Mouse (Mus musculus) brain, adult 2 months (tissue): Measurements from ENCODE around the gene Slc16a11.

Experiments
- DNase-seq: peaks from one replicate; pipeline ENCODE4 v3.0.0; 2011; ENCODE audit warnings: low read depth, low spot score

The Slc16a11 gene

DNA sequence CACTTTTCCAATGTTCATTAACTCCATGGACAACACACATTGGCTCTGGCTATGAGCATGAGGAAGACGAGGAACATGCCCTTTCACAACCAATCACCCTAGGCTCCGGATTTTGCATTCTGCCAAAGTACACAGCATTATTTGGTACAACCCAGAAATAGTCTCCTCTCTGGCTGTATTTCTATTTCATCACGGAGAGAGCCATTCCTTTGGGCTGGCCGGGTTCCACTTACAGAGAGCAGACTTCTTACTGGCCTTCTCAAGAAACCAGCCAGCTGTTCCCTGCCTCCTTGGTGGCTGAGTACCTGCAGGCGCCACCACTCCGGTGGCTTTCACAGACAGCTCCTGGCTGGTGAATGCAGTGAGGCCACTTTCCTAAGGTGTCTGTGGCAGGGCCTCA, at the start of gene Slc16a11:
Gene Slc16a11 (plus strand): TSS at position 330 of the 400 bp plus-strand sequence.
- DNase-seq: no peak

DNA sequence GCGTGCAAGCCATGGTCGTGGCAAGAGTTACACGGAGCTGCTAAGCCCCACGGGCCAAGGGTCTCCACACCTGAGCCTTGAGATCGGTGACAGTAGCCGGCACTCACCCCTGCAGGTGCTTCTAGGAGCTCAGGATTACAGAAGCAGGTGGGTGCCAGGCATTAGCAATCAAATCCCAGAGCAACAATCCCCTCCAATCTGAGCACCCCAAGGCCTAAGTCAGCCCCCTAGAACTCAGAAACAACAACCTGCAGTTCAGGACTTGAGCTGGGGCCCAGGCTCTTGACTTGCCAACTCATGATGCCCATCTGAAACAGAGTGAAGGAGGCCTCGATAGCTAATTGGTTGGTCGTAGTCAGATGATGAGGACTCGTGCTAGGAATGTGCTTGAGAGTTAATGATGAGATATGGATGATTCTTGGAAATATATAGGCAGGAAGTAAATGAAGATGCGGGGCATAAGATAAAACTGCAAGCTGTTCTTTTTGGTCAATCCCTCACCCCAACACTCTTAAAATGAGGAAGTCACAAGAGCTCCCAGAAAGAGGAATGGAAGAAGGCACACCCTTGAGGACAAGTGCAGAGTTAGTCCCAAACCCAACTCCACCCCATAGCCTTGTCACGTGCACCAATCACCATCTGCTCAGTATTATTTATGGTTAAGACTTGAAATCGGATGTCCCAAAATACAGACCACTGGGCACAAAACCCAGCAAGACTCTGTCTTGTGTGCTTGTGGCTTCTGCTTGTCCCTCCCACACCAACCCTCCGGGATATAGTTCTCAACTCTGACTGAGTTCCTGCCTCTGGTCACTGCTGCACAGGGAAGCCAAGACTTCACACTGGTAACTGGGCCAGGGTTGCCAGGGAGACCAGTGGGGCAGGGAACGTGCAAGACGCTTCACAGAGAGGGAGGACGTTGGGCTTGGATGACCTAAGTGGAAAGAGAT, 46.3 kb upstream of the Slc16a11 start:
- peak; percentile 2 for DNase-seq

DNA sequence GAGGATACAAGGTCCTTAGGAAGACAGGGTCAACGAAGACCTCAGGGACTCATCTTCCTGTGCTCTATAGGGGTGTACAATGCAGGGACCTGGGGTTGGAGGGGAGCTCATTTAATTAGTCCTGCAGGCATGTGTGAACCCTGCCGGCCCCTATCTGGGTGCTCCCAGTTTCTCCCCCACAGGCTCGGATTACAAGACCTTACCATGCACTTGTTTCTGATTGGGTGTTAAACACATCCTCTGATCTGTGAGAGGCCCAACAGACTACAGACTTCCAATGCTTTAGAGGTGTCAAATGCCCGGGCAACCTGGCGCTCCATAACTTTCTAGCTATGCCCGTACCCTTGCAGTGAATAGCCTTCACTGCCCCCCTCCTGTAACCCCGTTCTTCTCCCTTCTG, 44.4 kb upstream of the Slc16a11 start:
- DNase-seq: no peak

DNA sequence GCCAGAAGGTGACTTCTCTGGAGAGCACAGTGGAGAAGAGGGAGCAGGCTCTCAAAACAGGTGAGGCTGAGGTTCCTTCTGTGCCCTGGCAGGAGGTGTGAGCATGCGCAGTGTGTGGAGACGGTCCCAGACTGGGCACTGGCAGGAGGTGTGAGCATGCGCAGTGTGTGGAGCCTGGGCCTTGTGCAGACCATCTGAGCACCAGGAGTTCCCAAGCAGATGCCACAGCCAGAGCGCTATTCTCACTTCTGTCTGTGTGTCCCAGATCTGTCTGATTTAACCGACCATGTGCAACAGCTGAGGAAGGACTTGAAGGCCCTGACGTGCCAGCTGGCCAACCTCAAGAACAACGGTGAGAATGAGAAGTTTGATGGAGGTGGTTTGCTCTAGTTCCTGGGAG, 43.1 kb upstream of the Slc16a11 start:
- DNase-seq: peak; percentile 22

DNA sequence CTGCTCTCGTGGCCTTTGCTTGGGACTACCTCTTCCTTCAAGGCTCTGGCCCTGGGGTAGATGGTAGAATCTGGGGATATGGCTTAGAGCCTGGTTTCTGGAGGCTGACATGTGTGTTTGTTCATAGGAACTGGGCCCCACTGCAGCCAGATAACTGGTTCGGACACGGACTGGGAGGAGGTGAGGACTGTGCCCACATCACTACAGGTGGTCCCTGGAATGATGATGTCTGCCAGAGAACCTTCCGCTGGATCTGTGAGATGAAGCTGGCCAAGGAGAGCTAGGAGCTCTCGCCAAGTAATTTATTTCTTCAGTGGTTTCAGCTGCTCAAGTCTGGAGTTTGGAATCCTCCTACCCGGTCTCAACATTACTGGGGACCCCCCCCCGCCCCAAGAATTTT, 42.3 kb upstream of the Slc16a11 start:
- DNase-seq: peak; percentile 39

DNA sequence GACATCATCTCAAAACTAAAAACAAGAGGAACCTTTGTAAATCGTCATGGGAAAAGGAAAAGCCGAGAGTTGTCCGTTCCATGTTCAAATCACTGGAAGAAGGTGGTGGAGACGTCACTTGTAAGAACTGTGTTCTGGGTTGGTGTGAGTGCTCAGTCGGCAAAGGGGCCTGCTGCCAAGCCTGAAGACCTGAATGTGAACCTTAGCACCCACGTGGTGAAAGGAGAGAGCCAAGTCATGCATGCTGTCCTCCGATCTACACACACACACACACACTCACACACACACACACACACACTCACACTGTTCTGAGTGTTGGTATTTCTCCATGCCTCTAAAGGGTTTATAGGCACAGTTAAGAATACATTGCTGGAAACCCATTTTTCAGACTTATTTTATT, 41.4 kb upstream of the Slc16a11 start:
- no peak for DNase-seq

DNA sequence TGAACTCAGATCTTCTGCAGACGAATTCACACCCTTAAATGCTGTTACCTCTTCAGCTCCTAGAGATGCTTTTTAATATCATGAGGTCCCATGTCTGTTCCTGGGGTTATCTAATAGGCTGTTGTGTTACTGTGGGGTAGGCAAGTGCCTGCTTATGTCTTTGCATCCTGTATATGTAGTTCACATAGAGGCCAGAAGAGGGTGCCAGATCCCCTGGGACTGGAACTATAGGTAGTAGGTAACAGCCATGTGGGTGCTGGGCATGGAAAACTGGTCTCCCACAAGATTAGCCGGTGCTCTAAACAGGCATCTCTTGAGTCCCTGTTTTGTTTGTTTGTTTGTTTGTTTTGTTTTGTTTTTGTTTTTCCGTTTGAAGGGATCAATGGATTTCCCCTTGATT, 40.7 kb upstream of the Slc16a11 start:
- peak; percentile 26 for DNase-seq

DNA sequence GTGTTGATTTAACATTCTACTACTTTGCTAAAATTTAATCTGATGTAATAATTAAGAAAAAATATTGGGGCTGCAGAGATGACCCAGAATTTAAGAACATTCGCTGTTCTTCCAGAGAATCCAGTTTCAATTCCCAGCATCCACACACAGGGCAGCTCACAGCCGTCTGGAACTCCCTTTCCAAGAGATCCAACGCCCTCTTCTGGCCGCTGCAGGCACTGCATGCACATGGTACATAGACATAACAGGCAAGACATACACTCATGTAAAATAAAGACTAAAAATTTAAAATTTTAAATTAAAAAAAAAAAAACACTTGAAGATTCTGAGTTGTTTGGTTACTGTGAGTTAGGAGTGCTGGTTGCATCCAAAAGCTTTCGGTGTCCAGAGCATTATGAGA, 40.3 kb upstream of the Slc16a11 start:
- DNase-seq: no peak

DNA sequence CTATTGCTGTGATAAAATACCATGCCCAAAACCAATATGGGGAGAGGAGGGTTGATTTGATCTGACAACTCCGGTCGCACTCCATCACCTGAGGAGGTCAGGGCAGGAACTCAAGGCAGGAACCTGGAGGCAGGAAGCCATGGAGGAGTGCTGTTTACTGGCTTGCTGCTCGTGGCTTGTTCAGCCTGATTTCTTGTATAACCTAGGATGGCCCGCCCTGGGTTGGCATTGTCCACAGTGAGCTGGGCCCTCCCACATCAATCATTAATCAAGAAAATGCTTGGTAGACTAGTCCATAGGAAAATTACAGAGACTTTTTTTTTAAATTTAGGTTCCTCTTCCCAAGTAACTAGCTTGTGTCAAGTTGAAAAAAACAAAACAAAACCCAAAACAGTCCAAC, 38.1 kb upstream of the Slc16a11 start:
- DNase-seq: no peak

DNA sequence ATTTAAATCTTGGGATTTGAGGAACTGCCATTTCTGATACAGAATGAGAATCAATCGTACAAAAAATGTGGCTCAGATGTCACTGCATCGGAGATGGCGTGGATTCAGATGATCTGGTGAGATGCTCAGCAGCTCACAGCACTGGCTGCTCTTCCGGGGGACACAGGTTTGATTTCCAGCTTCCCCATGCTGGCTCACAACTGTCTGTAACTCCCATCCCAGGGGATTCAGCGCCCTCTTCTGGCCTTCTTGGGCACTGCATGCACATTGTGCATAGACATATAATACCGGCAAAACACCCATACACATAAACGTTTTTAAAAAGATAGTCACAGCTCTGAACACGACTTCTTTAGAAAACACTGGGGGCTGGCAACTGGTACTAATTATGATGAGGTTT, 34.9 kb upstream of the Slc16a11 start:
- no peak for DNase-seq

DNA sequence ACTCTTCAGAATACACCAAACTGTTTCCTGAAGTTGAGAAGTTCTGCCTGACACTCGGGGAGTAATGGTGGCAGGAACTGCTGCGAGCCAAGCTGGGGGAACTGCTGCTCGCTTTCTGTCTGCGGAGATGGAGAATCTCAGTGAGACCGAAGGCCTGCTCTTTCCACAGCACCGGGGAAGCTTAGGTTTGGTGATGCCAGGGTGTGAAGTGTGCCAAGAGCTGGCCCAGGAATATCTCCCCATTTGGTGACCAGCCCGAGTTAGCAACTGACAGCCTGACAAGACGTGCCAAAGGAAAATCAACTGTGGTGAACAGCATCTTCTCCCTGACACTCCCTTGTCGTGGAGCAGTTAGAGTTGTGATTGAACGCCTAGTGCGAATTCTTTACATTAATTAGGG, 34.2 kb upstream of the Slc16a11 start:
- DNase-seq: no peak

DNA sequence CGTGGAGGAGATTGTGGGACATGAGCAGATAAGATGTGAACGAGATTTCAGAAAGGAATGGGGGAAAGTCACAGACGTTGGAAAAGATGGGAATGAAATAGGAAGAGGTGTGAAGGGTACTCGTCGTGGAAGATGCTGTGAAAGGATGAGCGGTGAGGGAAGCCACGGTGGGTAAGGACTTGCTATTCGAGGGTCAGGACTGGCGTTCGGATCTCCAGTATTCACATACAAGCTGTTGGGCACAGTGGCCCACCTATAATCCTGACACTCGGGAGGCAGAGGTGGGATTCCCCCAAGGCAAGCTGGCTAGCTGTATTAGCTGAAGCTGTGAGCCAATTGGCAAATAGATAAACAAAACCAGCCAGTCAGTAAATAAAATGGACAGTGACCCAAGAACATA, 33.8 kb upstream of the Slc16a11 start:
- no peak for DNase-seq

DNA sequence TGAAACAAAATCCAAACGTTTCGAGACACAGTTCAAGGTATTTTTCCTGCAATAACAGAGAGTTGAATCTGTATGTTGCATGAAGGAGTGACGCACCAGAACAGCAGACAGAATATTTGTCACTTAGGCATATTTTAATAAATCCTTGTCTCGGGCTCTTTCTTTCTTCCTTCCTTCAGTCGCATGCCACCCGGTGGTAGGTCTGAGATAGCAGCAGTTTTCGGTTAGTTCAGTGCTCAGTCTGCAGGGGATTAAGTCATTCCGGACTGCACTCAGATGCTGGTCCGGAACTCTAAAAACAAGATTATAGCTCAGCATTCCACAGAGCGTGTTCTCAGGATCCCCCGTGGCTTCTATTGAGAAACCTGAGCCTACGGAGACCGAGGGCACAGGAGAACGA, 33.2 kb upstream of the Slc16a11 start:
- peak; percentile 74 for DNase-seq

DNA sequence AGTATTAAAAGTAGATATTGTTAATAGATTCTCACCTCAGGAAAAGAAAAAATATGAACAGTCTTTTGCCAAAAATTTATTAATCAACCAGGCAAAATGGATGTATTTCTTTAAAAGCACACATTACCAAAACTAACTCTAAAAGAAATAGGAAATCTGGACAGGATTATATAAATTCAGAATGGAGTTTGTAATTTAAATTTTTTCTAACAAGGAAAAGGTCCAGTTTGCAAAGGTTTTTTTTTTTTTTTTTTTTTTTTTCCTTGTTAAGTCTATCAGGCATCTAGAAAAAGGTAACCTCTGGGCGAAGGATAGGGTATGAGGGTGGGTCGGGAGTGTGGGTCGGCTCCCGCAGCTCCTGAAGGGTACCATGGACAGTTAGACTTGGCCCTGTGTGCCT, 32.1 kb upstream of the Slc16a11 start:
- DNase-seq: no peak

DNA sequence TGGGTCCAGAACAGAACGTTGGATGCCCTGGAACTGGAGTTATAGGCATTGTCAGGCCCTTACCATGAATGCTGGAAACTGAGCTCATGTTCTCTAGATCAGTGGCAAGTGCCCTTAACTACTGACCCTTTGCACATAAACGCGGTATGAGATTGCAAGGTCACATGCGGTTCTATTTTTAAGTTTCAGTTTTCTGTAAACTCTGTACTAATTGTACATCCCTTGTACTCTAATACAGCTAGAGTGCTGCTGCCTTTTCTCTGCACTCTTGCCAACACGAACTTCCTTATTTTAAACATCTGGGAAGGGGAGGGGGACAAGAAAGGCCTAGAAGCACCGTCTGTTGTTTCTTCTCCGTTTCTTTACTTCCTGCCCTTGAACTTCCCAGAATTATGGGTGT, 27.4 kb upstream of the Slc16a11 start:
- DNase-seq: no peak

DNA sequence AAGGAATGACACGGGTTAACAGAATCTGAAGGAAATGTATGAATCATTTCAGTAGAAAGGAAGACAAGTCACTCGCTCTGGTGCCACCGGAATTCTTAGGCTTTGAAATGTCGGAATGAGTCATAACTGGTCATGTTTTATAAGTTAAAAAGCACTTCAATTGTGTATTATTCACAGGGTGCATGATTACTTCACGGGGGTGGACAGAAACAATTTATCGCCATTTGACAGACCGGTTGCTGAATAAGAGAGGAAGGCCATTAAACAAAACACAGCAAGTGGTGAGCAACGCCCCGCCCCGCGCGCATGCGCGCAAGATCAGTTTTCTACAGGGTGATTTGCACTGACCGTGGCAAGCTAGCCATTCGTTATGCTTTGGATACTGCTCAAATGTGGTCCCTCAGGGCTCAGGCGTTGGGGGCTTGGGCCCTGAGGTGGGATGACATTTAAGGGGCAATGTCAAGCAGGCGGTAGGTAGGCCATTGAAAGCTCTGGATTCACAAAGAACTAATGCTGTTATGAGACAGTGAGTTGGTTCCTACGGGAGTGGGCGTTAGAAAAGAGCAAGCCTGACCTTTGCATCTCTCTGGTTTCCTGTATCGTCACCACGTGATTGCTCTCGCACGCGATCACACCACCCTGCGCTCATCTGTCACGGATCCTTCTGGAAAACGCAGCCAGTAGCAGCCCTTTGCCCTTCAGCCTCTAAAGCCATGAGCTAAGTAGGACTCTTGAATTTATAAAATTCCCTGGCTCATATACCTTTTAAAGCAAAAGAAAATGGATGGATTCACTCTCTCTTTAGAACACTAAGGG, 23.0 kb upstream of the Slc16a11 start:
- peak; percentile 33 for DNase-seq

DNA sequence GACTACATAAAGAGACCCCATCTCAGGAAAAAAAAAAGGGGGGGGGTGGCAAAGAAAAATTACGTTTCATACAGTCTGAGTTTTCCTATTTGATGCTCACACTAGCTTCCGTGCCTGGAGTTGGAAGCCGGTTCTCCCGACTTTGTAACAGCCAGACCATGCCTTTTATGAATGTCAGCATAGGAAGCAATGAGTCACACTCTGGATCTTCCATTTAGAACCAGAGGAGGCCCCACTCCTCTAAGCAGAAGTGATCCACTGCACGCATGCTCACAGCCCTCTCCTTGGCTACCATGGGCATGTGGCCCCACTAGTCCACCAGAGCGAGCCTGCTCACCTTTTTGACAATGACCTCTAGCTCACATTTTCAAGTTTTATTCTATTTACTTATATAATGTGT, 21.4 kb upstream of the Slc16a11 start:
- DNase-seq: peak; percentile 12

DNA sequence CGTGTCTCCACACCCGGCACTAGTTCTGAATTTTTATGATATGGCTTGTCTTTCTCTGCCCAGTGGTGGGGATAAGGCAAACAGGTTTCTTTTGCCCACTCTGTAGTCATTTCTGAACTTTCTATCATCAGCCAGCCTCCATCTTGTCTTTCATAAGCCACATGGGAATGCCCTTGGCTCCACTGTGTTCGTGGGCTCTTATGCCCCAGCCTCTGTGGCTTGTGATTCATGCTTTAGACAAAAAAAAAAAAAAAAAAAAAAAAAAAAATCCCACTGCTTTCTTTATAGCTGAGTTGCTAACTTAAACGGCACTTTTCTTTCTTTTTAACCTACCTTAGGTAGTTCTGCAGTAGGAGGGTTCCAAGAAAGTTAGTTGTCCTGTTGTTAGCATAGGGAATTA, 20.4 kb upstream of the Slc16a11 start:
- DNase-seq: no peak

DNA sequence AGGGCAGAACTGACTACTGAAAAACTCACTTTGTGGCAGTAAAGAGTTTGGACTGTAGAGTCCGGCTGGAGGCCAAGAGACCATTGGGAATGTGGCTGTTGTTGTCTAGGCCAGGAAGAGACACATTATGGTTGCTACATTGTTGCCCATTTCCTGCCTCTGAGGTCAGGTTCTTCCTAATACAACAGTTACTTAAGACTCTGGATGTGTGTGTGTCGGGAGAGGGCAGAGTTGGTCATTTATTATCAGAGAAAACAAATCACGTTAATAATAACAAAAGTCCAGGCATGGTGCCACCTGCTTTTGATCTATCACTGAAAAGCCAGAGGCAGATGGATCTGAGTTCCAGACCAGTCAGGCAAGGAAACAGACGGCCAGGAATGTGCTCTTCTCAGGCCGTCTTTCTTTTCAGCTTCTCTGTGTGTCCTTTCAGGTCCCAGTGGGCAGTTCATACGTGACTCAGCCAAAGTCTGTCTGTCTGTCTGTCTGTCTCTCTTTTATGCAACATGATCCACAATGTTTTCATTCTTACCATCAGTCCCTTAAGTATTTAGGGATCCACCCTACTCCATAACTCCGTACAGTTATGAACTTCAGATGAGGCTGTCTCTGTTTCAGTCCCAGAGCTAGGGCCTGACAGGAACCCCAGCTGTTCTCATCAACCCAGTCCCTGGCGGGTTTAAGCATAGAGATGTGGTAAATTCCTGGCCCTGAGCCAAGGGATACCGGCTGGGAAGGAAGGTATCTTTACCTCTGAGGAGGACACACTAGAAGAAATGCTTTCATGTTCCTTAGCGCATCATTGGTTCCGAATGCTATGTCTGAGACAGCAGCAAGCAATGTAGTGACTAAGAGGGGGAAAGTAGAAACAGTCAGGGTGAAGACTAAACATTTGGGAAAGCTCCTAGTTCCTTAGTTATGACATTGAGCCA, 18.9 kb upstream of the Slc16a11 start:
- DNase-seq: no peak

DNA sequence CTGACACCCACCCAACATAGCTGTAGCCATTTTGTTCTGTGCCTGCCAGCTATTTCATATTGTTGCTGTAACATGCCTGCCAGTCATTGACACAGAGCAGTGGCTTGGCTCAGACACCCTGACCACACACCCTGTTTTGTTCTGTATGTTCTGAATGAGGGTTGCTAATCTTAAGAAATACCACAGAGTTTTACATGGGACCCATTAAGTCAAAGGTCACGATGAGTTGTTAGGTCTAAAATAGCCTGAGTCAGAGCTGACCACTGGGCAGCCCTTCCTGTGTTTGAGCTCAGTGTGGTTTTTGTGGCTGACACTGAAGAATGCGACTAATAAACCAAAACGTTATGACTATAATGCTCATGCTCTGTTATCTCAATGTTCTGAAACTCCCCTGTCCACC, 14.2 kb upstream of the Slc16a11 start:
- DNase-seq: no peak

DNA sequence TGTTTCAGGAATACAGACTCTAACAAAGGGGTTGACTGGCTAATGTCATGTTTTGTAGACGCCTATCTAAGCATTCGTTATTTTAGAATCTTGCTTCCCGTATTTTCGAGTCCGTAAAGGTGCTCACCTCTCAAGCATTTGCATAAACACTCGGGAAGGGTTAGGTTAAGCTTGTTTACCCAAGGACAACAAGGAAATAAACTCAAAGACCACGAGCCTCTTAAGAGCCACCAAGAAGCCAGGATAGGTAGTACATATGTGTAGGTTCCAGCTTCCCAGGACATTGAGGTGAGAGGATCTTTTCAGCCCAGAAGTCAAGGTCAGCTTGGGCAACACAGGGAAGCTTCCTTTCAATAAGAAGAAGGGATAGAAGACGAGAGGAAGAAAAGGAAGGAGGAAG, 13.4 kb upstream of the Slc16a11 start:
- no peak for DNase-seq
